Mouse (Mus musculus) lung, postnatal 0 days (tissue): ENCODE data around the gene Fbxl8.
"Not testable (repeated sequence)": the region's sequence is repeated elsewhere in the genome, so short reads cannot be mapped to it uniquely, and the experiment has no call there.

Experiments used
- CTCF ChIP-seq: IDR thresholded peaks from 2 replicates; pipeline ENCODE4 v1.5.1; 2016; ENCODE audit warnings: antibody characterized with exemption, mild to moderate bottlenecking
- EP300 ChIP-seq: IDR thresholded peaks from 2 replicates; pipeline ENCODE4 v1.6.1; 2016; ENCODE audit warnings: antibody characterized with exemption, mild to moderate bottlenecking, control low read depth

GRCm38 (mm10) chr8:105291802-105292201 is 27.4 kb downstream of the Fbxl8 start:
- TF ChIP-seq CTCF = peak; percentile 35
- TF ChIP-seq EP300 = not testable (repeated sequence)
